11 mouse cellular contexts compared by ENCODE assay signal in the genomic region with DNA sequence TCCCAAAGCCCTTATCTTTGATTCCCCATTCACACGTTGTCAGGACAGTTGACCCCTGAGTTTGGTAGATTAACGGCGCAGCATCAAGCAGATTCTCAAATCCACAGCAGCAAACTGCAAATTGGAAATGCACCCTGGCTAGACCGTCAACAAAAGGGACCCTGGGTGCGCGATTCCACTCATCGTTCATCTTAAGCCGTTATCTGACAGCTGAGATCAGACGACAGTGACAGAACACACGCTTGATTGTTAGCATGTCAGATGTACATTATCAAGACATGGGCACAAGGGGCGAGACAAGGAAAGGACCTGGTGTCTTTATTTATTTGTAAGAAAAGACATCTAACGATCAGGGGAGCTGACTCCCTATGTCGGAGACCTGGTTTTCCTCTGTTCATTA. TPM values are rescaled to one million over a fixed set of nuclear protein-coding genes. Genes with fewer than 3 reads are reported as not detected.
A peak's percentile ranks its signal among the peaks of the same experiment; 100 is the strongest.
DNase-seq lines count a peak whose midpoint lies in the region; ATAC-seq and TF ChIP-seq lines count a peak whose summit lies in the region.
"Had no signal": no experiment of that assay in that cellular context is flagged by ENCODE, and none has a peak within 500 bp of the region (broad histone marks: within the 10 kb centered on the region; RNA-seq: fewer than 3 reads in every experiment).

No protein-coding gene starts in this region.

- no peaks in the 10 kb centered on the region; the same call in 1 of the 2 replicates for H3K4me1 ChIP-seq in lung, embryonic 14.5 days (ENCODE audit: insufficient read depth)
- H3K4me1 ChIP-seq in forebrain, embryonic 15.5 days: peaks cover 7% of the 10 kb centered on the region
- H3K4me1 ChIP-seq in thymus, adult 2 months (replicated peaks; ENCODE audit: control insufficient read depth, insufficient read depth, low read length): no peaks in the 10 kb centered on the region

- H3K9me3 ChIP-seq in lung, embryonic 14.5 days (ENCODE audit: low read depth, low read length): no peaks in the 10 kb centered on the region
- H3K9me3 ChIP-seq in forebrain, embryonic 15.5 days: no peaks in the 10 kb centered on the region

- no peak for TF ChIP-seq CTCF in lung, embryonic 14.5 days (IDR thresholded peaks at IDR 0.05; ENCODE audit: low read depth)
- no peak for TF ChIP-seq CTCF in thymus, adult 2 months (IDR thresholded peaks at IDR 0.05; ENCODE audit: borderline replicate concordance, control insufficient read depth, extremely low read depth, insufficient read depth, low read length, poor library complexity)

- H3K27ac ChIP-seq in lung, embryonic 14.5 days (ENCODE audit: low read depth): no peak overlapping the region
- peak overlapping the region; percentile 78 for H3K27ac ChIP-seq in forebrain, embryonic 15.5 days (replicated peaks)
- H3K27ac ChIP-seq in thymus, adult 2 months (ENCODE audit: control insufficient read depth, insufficient read depth, low read length): no peak overlapping the region

- TF ChIP-seq POLR2A in thymus, adult 2 months (IDR thresholded peaks at IDR 0.05; ENCODE audit: control insufficient read depth, extremely low read depth, insufficient read depth, low read length, poor library complexity): no peak

- no peaks in the 10 kb centered on the region for H3K27me3 ChIP-seq in lung, embryonic 14.5 days (ENCODE audit: insufficient read depth, low read length)
- H3K27me3 ChIP-seq in forebrain, embryonic 15.5 days: no peaks in the 10 kb centered on the region
- H3K27me3 ChIP-seq in thymus, adult 2 months (ENCODE audit: control insufficient read depth, insufficient read depth, low read length): no peaks in the 10 kb centered on the region

- no peak for ATAC-seq in lung, embryonic 14.5 days (ENCODE audit: insufficient read depth)
- ATAC-seq in forebrain, embryonic 15.5 days (replicated peaks): peak; percentile 51; the same call in 1 of the 2 replicates

- no peaks in the 10 kb centered on the region for H3K36me3 ChIP-seq in lung, embryonic 14.5 days (ENCODE audit: insufficient read depth)
- H3K36me3 ChIP-seq in forebrain, embryonic 15.5 days: no peaks in the 10 kb centered on the region
- H3K36me3 ChIP-seq in thymus, adult 2 months (ENCODE audit: control insufficient read depth, insufficient read depth, low read length): no peaks in the 10 kb centered on the region
- H3K36me3 ChIP-seq: G1E had no signal

- 13% methylated on average over 13 of the region's 13 CpGs for WGBS in lung, embryonic 14.5 days
- WGBS in forebrain, embryonic 15.5 days: 27% methylated on average over 13 of the region's 13 CpGs
- WGBS in thymus, adult 2 months: 87% methylated on average over 13 of the region's 13 CpGs

- H3K4me3 ChIP-seq in lung, embryonic 14.5 days (ENCODE audit: low read depth, low read length): peak overlapping the region; percentile 11; the same call in 1 of the 2 replicates
- peak overlapping the region; percentile 23 for H3K4me3 ChIP-seq in forebrain, embryonic 15.5 days
- no peak overlapping the region for H3K4me3 ChIP-seq in thymus, adult 2 months (ENCODE audit: control insufficient read depth, insufficient read depth, low read length)

- H3K4me2 ChIP-seq in lung, embryonic 14.5 days: peak overlapping the region; percentile 56
- H3K4me2 ChIP-seq in forebrain, embryonic 15.5 days (replicated peaks): peak overlapping the region; percentile 41

- H3K9ac ChIP-seq in lung, embryonic 14.5 days: no peak overlapping the region
- H3K9ac ChIP-seq in forebrain, embryonic 15.5 days (replicated peaks): peak overlapping the region; percentile 40

- DNase-seq in heart, adult 11 months: peak; percentile 52
- no peak for DNase-seq in heart, postnatal 4 days
- DNase-seq in lung, embryonic 14.5 days: no peak
- no peak for DNase-seq in lung, postnatal 14 days
- DNase-seq in neural tube, embryonic 10.5 days (ENCODE audit: extremely low spot score, low spot score): peak; percentile 13
- DNase-seq in left cerebral cortex, adult 11 months (ENCODE audit: low spot score): no peak
- DNase-seq in thymus, adult 2 months: no peak
- DNase-seq: kidney, adult 11 months; thymus, postnatal 25 days had no signal

RNA-seq across cellular contexts. Expression of gene Epha3, which starts 39.5 kb away (rescaled TPM):
- total RNA-seq in heart, postnatal 4 days (2021): 1 to 10 TPM; 3.1 to 3.2 TPM
- polyA plus RNA-seq in lung, embryonic 14.5 days (2014; fragmentation: Nextera tagmentation; extraction: Ambion mirVana): 55.9 and 61.2 TPM in 2 replicates
- polyA plus RNA-seq in forebrain, embryonic 15.5 days (2015; fragmentation: Nextera tagmentation; extraction: Ambion mirVana): 85.2 and 95.2 TPM in 2 replicates
- 0.77 and 1.00 TPM in 2 replicates for polyA plus RNA-seq in thymus, adult 2 months (2012; rRNA removed)
- polyA plus RNA-seq: G1E had no signal

Comparison
In these comparisons a context has a peak if more than half of its experiments do, and no peak if none do; other contexts are left out.
1. DNase-seq: peak in heart, adult 11 months (single experiment) and neural tube, embryonic 10.5 days (single experiment); none in heart, postnatal 4 days (single experiment), lung, embryonic 14.5 days (single experiment), lung, postnatal 14 days (single experiment), left cerebral cortex, adult 11 months (single experiment) and thymus, adult 2 months (single experiment).
2. RNA of gene Epha3, which starts 39.5 kb away (polyA plus RNA-seq): 85.2 to 95.2 TPM in forebrain, embryonic 15.5 days and 55.9 to 61.2 TPM in lung, embryonic 14.5 days; 0.77 to 1.00 TPM in thymus, adult 2 months; every median in the first group is over 10 times any median in the second.